ENCODE assay signal across 51 mouse cellular contexts in the genomic region with DNA sequence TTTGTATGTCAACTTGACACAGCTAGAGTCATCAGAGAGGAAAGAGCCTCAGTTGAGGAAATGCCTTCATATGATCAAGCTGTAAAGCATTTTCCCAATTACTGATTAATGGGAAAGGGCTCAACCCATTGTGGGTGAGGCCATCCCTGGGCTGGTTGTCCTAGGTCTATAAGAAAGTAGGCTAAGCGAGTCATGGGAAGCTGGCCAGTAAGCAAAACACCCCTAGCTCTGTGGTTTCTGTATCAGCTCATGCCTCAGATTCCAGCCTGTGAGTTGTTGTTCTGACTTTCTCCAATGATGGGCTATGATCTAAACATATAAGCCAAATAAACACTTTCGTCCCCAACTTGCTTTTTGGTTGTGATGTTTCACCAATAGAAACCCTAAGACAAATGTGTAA. TPM values are rescaled to one million over a fixed set of nuclear protein-coding genes. Genes with fewer than 3 reads are reported as not detected.
"Had no signal": no experiment of that assay in that cellular context is flagged by ENCODE, and none has a peak within 500 bp of the region (broad histone marks: within the 10 kb centered on the region; RNA-seq: fewer than 3 reads in every experiment).

No protein-coding gene starts in this region.

- H3K27ac ChIP-seq: heart, embryonic 10.5 days; heart, embryonic 13.5 days; heart, embryonic 15.5 days; hindbrain, embryonic 10.5 days; hindbrain, embryonic 12.5 days; hindbrain, embryonic 13.5 days; hindbrain, embryonic 14.5 days; hindbrain, embryonic 15.5 days; hindbrain, postnatal 0 days; intestine, embryonic 15.5 days; kidney, embryonic 15.5 days; kidney, postnatal 0 days; left cerebral cortex, adult 2 months had no signal

- DNase-seq: heart, postnatal 10 days; heart, postnatal 14 days; heart, postnatal 36 days; heart, postnatal 4 days; kidney, adult 11 months; kidney, adult 18-20 months; kidney, adult 2 months; kidney, adult 8-10 months; kidney, adult 9 months; kidney, postnatal 10 days; kidney, postnatal 14 days; kidney, postnatal 25 days; kidney, postnatal 36 days; kidney, postnatal 4 days; layer of hippocampus, adult 9-11 months; layer of hippocampus, postnatal 36 days had no signal

- H3K4me3 ChIP-seq: heart, embryonic 10.5 days; heart, embryonic 12.5 days; heart, embryonic 13.5 days; heart, embryonic 15.5 days; hindbrain, embryonic 10.5 days; hindbrain, embryonic 12.5 days; hindbrain, embryonic 13.5 days; hindbrain, embryonic 15.5 days; intestine, embryonic 15.5 days; kidney, embryonic 15.5 days; left cerebral cortex, adult 2 months had no signal

- H3K4me1 ChIP-seq: heart, embryonic 10.5 days; heart, embryonic 12.5 days; heart, embryonic 13.5 days; heart, embryonic 15.5 days; hindbrain, embryonic 10.5 days; hindbrain, embryonic 12.5 days; hindbrain, embryonic 13.5 days; hindbrain, embryonic 15.5 days; intestine, embryonic 15.5 days; kidney, embryonic 15.5 days had no signal

RNA-seq across cellular contexts. Expression of gene Tktl1, which starts 26.5 kb away (rescaled TPM):
- total RNA-seq: heart, postnatal 10 days; heart, postnatal 14 days; heart, postnatal 25 days; heart, postnatal 36 days; heart, postnatal 4 days; hindbrain, postnatal 0 days; layer of hippocampus, adult 18-20 months; layer of hippocampus, postnatal 10 days; layer of hippocampus, postnatal 14 days; layer of hippocampus, postnatal 36 days; left cerebral cortex, adult 18-20 months; left cerebral cortex, adult 2 months had no signal
- polyA plus RNA-seq: heart, embryonic 11.5 days; heart, embryonic 12.5 days; heart, embryonic 13.5 days; heart, embryonic 15.5 days; heart, postnatal 0 days; hindbrain, embryonic 10.5 days; hindbrain, embryonic 16.5 days; intestine, embryonic 15.5 days; intestine, postnatal 0 days; kidney, adult 2 months; kidney, embryonic 14.5 days; kidney, postnatal 0 days; large intestine, adult 2 months had no signal

RNA-seq across cellular contexts. Expression of gene Tex28, which starts 35.9 kb away (rescaled TPM):
- total RNA-seq: heart, postnatal 10 days; heart, postnatal 14 days; heart, postnatal 25 days; heart, postnatal 36 days; heart, postnatal 4 days; hematopoietic stem cell, adult 5-6 weeks; hindbrain, postnatal 0 days; layer of hippocampus, adult 18-20 months; layer of hippocampus, adult 8-10 months; layer of hippocampus, postnatal 10 days; layer of hippocampus, postnatal 14 days; layer of hippocampus, postnatal 25 days; layer of hippocampus, postnatal 36 days; left cerebral cortex, adult 18-20 months; left cerebral cortex, adult 2 months had no signal
- polyA plus RNA-seq: heart, embryonic 10.5 days; heart, embryonic 11.5 days; heart, embryonic 12.5 days; heart, embryonic 13.5 days; heart, embryonic 14.5 days; heart, embryonic 15.5 days; heart, embryonic 16.5 days; heart, postnatal 0 days; hindbrain, embryonic 10.5 days; hindbrain, embryonic 11.5 days; hindbrain, embryonic 12.5 days; hindbrain, embryonic 13.5 days; hindbrain, embryonic 14.5 days; hindbrain, embryonic 15.5 days; hindbrain, embryonic 16.5 days; hindbrain, postnatal 0 days; inflammation-experienced regulatory T-cells, adult 6 months; intestine, embryonic 14.5 days; intestine, embryonic 15.5 days; intestine, embryonic 16.5 days; intestine, postnatal 0 days; kidney, adult 2 months; kidney, embryonic 14.5 days; kidney, embryonic 15.5 days; kidney, embryonic 16.5 days; kidney, postnatal 0 days; large intestine, adult 2 months had no signal
